9 mouse cellular contexts compared by ENCODE assay signal in genomic region chr13:38503137-38503849, GRCm38 (mm10). TPM values are rescaled to one million over a fixed set of nuclear protein-coding genes. Genes with fewer than 3 reads are reported as not detected.
DNase-seq lines count a peak whose midpoint lies in the region; ATAC-seq lines count a peak whose summit lies in the region.
"Had no signal": no experiment of that assay in that cellular context is flagged by ENCODE, and none has a peak within 500 bp of the region (broad histone marks: within the 10 kb centered on the region; RNA-seq: fewer than 3 reads in every experiment).

No protein-coding gene starts in this region.

- peak; percentile 39 for DNase-seq in ES-CJ7 (ENCODE audit: low read depth, low spot score)
- peak; percentile 21 for DNase-seq in embryonic facial prominence, embryonic 10.5 days (ENCODE audit: low spot score)
- DNase-seq in right cerebral cortex, postnatal 25 days = no peak
- DNase-seq in thymus, postnatal 10 days (ENCODE audit: low spot score in 2 of 2) = no peak

- H3K4me3 ChIP-seq in hindbrain, embryonic 15.5 days = no peak overlapping the region
- H3K4me3 ChIP-seq in hindbrain, embryonic 16.5 days (ENCODE audit: low read length) = no peak overlapping the region
- H3K4me3 ChIP-seq in embryonic facial prominence, embryonic 10.5 days = no peak overlapping the region
- H3K4me3 ChIP-seq in forebrain, embryonic 16.5 days (replicated peaks; ENCODE audit: low read length) = no peak overlapping the region
- H3K4me3 ChIP-seq: liver, embryonic 15.5 days had no signal

- no peaks in the 10 kb centered on the region for H3K9me3 ChIP-seq in hindbrain, embryonic 15.5 days
- H3K9me3 ChIP-seq in hindbrain, embryonic 16.5 days (ENCODE audit: control insufficient read depth, low read length) = no peaks in the 10 kb centered on the region
- no peaks in the 10 kb centered on the region for H3K9me3 ChIP-seq in embryonic facial prominence, embryonic 10.5 days
- no peaks in the 10 kb centered on the region for H3K9me3 ChIP-seq in forebrain, embryonic 16.5 days (ENCODE audit: control insufficient read depth, low read length)
- H3K9me3 ChIP-seq: liver, embryonic 15.5 days had no signal

- no peak overlapping the region for H3K4me2 ChIP-seq in hindbrain, embryonic 15.5 days
- no peak overlapping the region for H3K4me2 ChIP-seq in hindbrain, embryonic 16.5 days (ENCODE audit: low read length)
- no peak overlapping the region for H3K4me2 ChIP-seq in forebrain, embryonic 16.5 days (ENCODE audit: low read length)
- H3K4me2 ChIP-seq: liver, embryonic 15.5 days had no signal

- no peaks in the 10 kb centered on the region for H3K27me3 ChIP-seq in hindbrain, embryonic 15.5 days
- H3K27me3 ChIP-seq in hindbrain, embryonic 16.5 days (replicated peaks; ENCODE audit: control insufficient read depth, insufficient read depth, low read length) = no peaks in the 10 kb centered on the region
- H3K27me3 ChIP-seq in embryonic facial prominence, embryonic 10.5 days (replicated peaks; ENCODE audit: low read depth, poor library complexity, severe bottlenecking) = no peaks in the 10 kb centered on the region
- H3K27me3 ChIP-seq in forebrain, embryonic 16.5 days (replicated peaks; ENCODE audit: control insufficient read depth, insufficient read depth, low read length) = no peaks in the 10 kb centered on the region
- H3K27me3 ChIP-seq: liver, embryonic 15.5 days had no signal

- 84% methylated on average over 14 of the region's 14 CpGs for WGBS in hindbrain, embryonic 15.5 days
- 92% methylated on average over 14 of the region's 14 CpGs for WGBS in hindbrain, embryonic 16.5 days
- WGBS in embryonic facial prominence, embryonic 10.5 days = 88% methylated on average over 14 of the region's 14 CpGs
- WGBS in forebrain, embryonic 16.5 days = 94% methylated on average over 14 of the region's 14 CpGs

- ATAC-seq in hindbrain, embryonic 15.5 days (ENCODE audit: low FRiP score, low read depth) = peak; percentile 27; the same call in 1 of the 2 replicates
- ATAC-seq in hindbrain, embryonic 16.5 days = no peak
- peak; percentile 72 for ATAC-seq in monocyte, adult 5-6 weeks (replicated peaks; ENCODE audit: insufficient number of reproducible peaks, low FRiP score, low TSS enrichment, poor library complexity, severe bottlenecking)
- ATAC-seq in forebrain, embryonic 16.5 days = no peak

- no peak overlapping the region for H3K27ac ChIP-seq in hindbrain, embryonic 15.5 days (replicated peaks)
- H3K27ac ChIP-seq in hindbrain, embryonic 16.5 days (ENCODE audit: low read depth, low read length) = no peak overlapping the region
- no peak overlapping the region for H3K27ac ChIP-seq in embryonic facial prominence, embryonic 10.5 days (replicated peaks)
- H3K27ac ChIP-seq in forebrain, embryonic 16.5 days (ENCODE audit: low read length) = no peak overlapping the region
- H3K27ac ChIP-seq: liver, embryonic 15.5 days had no signal

- H3K36me3 ChIP-seq in hindbrain, embryonic 15.5 days = peaks cover 47% of the 10 kb centered on the region
- peaks cover 34% of the 10 kb centered on the region for H3K36me3 ChIP-seq in hindbrain, embryonic 16.5 days (ENCODE audit: control insufficient read depth, insufficient read depth, low read length)
- peaks cover 95% of the 10 kb centered on the region for H3K36me3 ChIP-seq in embryonic facial prominence, embryonic 10.5 days (replicated peaks)
- peaks cover 12% of the 10 kb centered on the region for H3K36me3 ChIP-seq in forebrain, embryonic 16.5 days (ENCODE audit: control insufficient read depth, insufficient read depth)

- no peaks in the 10 kb centered on the region for H3K4me1 ChIP-seq in hindbrain, embryonic 15.5 days (replicated peaks)
- no peaks in the 10 kb centered on the region for H3K4me1 ChIP-seq in hindbrain, embryonic 16.5 days (ENCODE audit: control insufficient read depth, insufficient read depth, low read depth, low read length)
- H3K4me1 ChIP-seq in embryonic facial prominence, embryonic 10.5 days = peaks cover 10% of the 10 kb centered on the region; the same call in 1 of the 2 replicates
- no peaks in the 10 kb centered on the region for H3K4me1 ChIP-seq in forebrain, embryonic 16.5 days (replicated peaks; ENCODE audit: control insufficient read depth, insufficient read depth, low read length)

- H3K9ac ChIP-seq in hindbrain, embryonic 15.5 days = no peak overlapping the region
- H3K9ac ChIP-seq in hindbrain, embryonic 16.5 days (ENCODE audit: low read depth, low read length) = no peak overlapping the region
- no peak overlapping the region for H3K9ac ChIP-seq in forebrain, embryonic 16.5 days (replicated peaks; ENCODE audit: low read depth, low read length)
- H3K9ac ChIP-seq: liver, embryonic 15.5 days had no signal

RNA-seq across cellular contexts. Expression of gene Txndc5, which starts 25.3 kb away (rescaled TPM):
- 89.2 and 92.6 TPM in 2 replicates for polyA plus RNA-seq in hindbrain, embryonic 15.5 days (2015; fragmentation: Nextera tagmentation; extraction: Ambion mirVana)
- 87.7 and 98.7 TPM in 2 replicates for polyA plus RNA-seq in hindbrain, embryonic 16.5 days (2015; fragmentation: Nextera tagmentation; extraction: Ambion mirVana)
- 154 and 168 TPM in 2 replicates for polyA plus RNA-seq in embryonic facial prominence, embryonic 10.5 days (2016; fragmentation: Nextera tagmentation; extraction: Ambion mirVana)
- 47.2 to 86.3 TPM (median 48.3 TPM) in 3 replicates for total RNA-seq in monocyte, adult 5-6 weeks (2017)
- 59.8 and 68.9 TPM in 2 replicates for polyA plus RNA-seq in forebrain, embryonic 16.5 days (2015; fragmentation: Nextera tagmentation; extraction: Ambion mirVana)

Comparison
In these comparisons a context has a peak if more than half of its experiments do, and no peak if none do; other contexts are left out.
1. ATAC-seq: peak in hindbrain, embryonic 15.5 days (single experiment) and monocyte, adult 5-6 weeks (single experiment); none in hindbrain, embryonic 16.5 days (single experiment) and forebrain, embryonic 16.5 days (single experiment).
2. DNase-seq: peak in ES-CJ7 (single experiment) and embryonic facial prominence, embryonic 10.5 days (single experiment); none in right cerebral cortex, postnatal 25 days (single experiment) and thymus, postnatal 10 days (0 of 2).